Mouse (Mus musculus) MEL (cell line): ENCODE measurements around the gene Tcl1. TPM values are rescaled to one million over a fixed set of nuclear protein-coding genes. Genes with fewer than 3 reads are reported as not detected.

Source experiments
- polyA plus RNA-seq, 2 experiments: library from polyadenylated mRNA; stranded (reverse) in 1 of 2; unstranded in 1 of 2; fragments of >175 nt in 1 of 2; fragments of >200 nt in 1 of 2; gene quantifications; 2 replicates each; pipeline versions ENCODE4 v1.2.1 to v1.2.4; 2012; ENCODE audit warnings: low replicate concordance in 2 of 2, low read depth in 1 of 2; ENCODE audit not compliant: insufficient read length in 2 of 2, insufficient read depth in 1 of 2, missing spikeins in 1 of 2
- total RNA-seq: library from RNA; depleted of rRNA; stranded (reverse); fragments of 300-350 nt; gene quantifications from 2 replicates; pipeline ENCODE4 v1.2.3, GENCODE M21; 2012; rRNA removed

Tcl1 gene
- total and polyA plus RNA-seq, 3 experiments: not detected

Other genes with a start within 250 kb of the Tcl1 start
- gene Syne3, start 213.0 kb downstream of the Tcl1 start, total RNA-seq: 4.9 and 7.9 TPM in 2 replicates
- gene Syne3, start 213.0 kb downstream of the Tcl1 start, polyA plus RNA-seq: 10 to 100 TPM in 1 of 2 experiments, not detected in 1; 10.7 TPM
- gene Glrx5, start 190.1 kb downstream of the Tcl1 start, total RNA-seq: 95.8 and 108 TPM in 2 replicates
- 100 to 1,000 TPM in 1 of 2 experiments, not detected in 1; 291 TPM for gene Glrx5, start 190.1 kb downstream of the Tcl1 start, polyA plus RNA-seq
- not detected in 2 replicates for gene Tcl1b2, start 76.8 kb downstream of the Tcl1 start, total RNA-seq
- not detected for gene Tcl1b2, start 76.8 kb downstream of the Tcl1 start, polyA plus RNA-seq
- gene Tcl1b1, start 63.1 kb downstream of the Tcl1 start, total RNA-seq: not detected in 2 replicates
- not detected for gene Tcl1b1, start 63.1 kb downstream of the Tcl1 start, polyA plus RNA-seq
- not detected in 2 replicates for gene Tcl1b5, start 46.4 kb downstream of the Tcl1 start, total RNA-seq
- gene Tcl1b5, start 46.4 kb downstream of the Tcl1 start, polyA plus RNA-seq: not detected
- gene Tcl1b3, start 31.8 kb downstream of the Tcl1 start, total RNA-seq: not detected in 2 replicates
- gene Tcl1b3, start 31.8 kb downstream of the Tcl1 start, polyA plus RNA-seq: not detected
- gene Tcl1b4, start 20.8 kb downstream of the Tcl1 start, total RNA-seq: not detected in 2 replicates
- gene Tcl1b4, start 20.8 kb downstream of the Tcl1 start, polyA plus RNA-seq: not detected
- gene Tunar, start 111.1 kb upstream of the Tcl1 start, total RNA-seq: not detected in 2 replicates
- gene Tunar, start 111.1 kb upstream of the Tcl1 start, polyA plus RNA-seq: not detected
- not detected in 2 replicates for gene D430019H16Rik, start 231.1 kb upstream of the Tcl1 start, total RNA-seq
- not detected for gene D430019H16Rik, start 231.1 kb upstream of the Tcl1 start, polyA plus RNA-seq